Mouse (Mus musculus) right cerebral cortex, adult 18-20 months (tissue): ENCODE measurements around the gene Chrm4.

Experiments used
- DNase-seq: peaks from one replicate; pipeline ENCODE4 v3.0.0; 2022; ENCODE audit warnings: mixed read lengths

The Chrm4 gene

GRCm38 (mm10) chr2:91964610-91965204 is 37.7 kb downstream of the Chrm4 start:
- no peak for DNase-seq

- DNase-seq: no peak
Observed at GRCm38 (mm10) chr2:91965417-91965816, 38.4 kb downstream of the Chrm4 start.

- DNase-seq: no peak
Observed at GRCm38 (mm10) chr2:91966367-91966766, 39.3 kb downstream of the Chrm4 start.

- DNase-seq: no peak
Observed at GRCm38 (mm10) chr2:91967962-91968361, 40.9 kb downstream of the Chrm4 start.

- peak; percentile 79 for DNase-seq
Observed at GRCm38 (mm10) chr2:91971231-91972097, 44.4 kb downstream of the Chrm4 start.

GRCm38 (mm10) chr2:91972121-91972566 is 45.1 kb downstream of the Chrm4 start:
- DNase-seq: no peak

GRCm38 (mm10) chr2:91973416-91974135 is 46.5 kb downstream of the Chrm4 start:
- DNase-seq: no peak

GRCm38 (mm10) chr2:91975581-91976541 is 48.8 kb downstream of the Chrm4 start, which contains the start of gene Dgkz:
Gene Dgkz (minus strand): TSS chr2:91975864.
- no peak for DNase-seq

GRCm38 (mm10) chr2:91977960-91978359 is 50.9 kb downstream of the Chrm4 start:
- DNase-seq: no peak
